Mouse (Mus musculus): ENCODE measurements around the gene Snrpa.

Snrpa gene

GRCm38 (mm10) chr7:27166614-27167474 lies 29.2 kb downstream of the Snrpa start, which contains the start of gene Egln2:
Gene Egln2, minus strand, starts transcription at chr7:27166802.
- DNase-seq (ENCODE audit: low spot score), result peak; percentile 96

DNA sequence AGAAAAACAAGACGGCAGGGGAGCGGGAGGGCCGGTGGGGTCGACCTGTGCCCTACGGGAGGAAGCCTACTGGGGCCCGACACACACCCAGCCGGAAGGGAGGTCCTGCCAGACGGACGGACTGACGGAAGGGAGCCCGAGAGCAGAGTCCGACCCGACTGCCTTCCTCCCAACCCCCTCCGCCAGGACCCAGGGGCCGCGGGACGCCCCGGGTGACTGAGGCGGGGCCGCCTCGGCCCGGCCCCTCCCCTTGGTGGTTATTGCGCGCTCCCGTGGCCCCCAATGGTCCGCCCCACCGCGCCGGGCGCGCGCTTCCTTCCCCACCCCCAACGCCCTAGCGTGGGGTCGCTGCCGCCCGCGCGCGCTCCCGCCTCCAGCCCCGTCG lies 29.9 kb downstream of the Snrpa start:
- DNase-seq (ENCODE audit: low spot score), result peak; percentile 76

GRCm38 (mm10) chr7:27165696-27166095 lies 30.4 kb downstream of the Snrpa start:
- DNase-seq (ENCODE audit: low spot score), result no peak

GRCm38 (mm10) chr7:27165007-27165655 lies 30.9 kb downstream of the Snrpa start:
- DNase-seq (ENCODE audit: low spot score), result no peak

- no peak for DNase-seq (ENCODE audit: low spot score)
Measured at GRCm38 (mm10) chr7:27164112-27164947, 31.7 kb downstream of the Snrpa start.

DNA sequence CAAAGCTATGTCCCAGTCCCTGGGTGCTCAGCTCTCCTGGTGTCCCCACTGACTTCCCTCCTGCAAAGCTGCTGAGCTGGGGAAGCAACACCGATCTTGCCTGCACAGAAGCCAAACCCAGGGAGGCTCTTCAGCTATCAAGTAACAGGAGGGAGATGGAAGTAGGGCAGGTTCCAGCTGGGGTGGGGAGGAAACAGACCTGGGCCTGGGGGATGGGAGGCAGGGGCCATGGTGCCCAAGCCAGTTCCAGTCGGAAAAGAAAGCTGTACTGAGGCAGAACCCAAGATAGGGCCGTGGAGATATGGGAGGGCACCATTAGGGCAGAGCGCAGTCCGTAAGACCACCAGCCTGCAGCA lies 32.6 kb downstream of the Snrpa start:
- no peak for DNase-seq (ENCODE audit: low spot score)

DNA sequence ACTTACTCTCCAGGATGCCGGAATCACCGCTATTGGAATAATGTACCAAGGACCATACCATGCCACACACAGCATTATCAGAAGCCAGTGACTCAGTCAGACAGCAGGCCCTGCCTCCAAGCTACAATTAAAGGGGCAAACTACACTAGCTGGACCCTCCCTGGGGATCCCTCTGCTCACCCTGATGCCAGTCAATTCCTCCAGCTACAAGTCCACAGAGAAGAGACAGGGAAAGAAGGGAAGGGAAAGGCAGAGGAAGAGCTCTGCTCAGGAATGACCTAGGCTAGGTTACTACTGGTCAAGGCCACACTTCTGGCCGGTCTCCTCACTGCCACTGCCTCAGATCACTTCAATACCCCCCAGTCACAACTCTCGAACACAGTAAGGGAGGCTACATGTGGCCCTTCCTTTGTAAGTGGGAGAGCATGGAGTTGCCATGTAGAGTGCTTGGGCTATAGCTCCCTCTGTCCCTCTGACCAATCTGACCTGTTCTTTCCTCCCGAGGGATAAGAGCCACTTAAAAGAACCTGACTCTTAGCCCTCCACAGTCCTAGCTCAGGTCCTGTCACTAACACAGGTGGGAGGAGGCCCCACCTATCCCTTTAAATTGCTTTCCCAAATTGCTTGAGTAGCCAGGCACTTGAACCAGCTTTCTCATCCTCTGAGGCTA lies 33.2 kb downstream of the Snrpa start:
- no peak for DNase-seq (ENCODE audit: low spot score)

DNA sequence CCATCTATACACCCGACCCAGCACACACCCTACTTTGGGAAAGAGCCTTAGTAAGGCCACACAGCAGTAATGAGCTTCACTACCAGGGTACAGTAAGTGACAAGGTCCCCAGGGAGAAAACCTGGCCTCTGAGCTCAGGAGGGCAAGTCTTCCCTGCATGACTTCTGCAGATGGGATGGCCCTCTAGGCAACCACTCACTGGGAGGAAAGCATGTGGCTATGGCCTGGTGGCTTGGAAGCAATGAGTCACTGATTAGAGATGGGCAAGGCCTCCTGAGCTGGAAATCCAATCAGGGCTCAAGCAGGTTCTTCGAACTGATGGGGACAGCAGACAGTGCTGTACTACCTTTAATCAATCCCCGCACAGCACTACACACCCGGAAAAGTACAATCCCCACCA lies 34.3 kb downstream of the Snrpa start:
- no peak for DNase-seq (ENCODE audit: low spot score)

DNA sequence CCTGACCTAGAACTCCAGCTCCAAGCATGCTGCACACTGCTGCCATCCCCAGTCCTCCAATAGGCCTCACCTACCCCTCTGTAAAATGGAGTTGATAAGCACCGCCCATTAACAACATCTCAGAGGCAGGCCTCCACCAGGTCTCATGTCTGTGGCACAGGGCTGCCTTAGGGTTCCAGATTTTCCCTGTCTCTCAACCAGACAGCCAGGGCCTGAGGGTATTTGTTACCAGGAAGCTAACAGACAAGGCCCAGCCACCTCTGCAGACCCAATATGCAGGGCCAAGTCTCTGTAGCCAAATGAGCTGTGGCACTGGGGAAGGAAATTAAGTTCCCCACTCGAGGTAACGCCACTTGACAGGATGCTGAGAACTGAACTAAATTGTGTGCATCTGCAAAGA lies 35.1 kb downstream of the Snrpa start:
- no peak for DNase-seq (ENCODE audit: low spot score)

DNA sequence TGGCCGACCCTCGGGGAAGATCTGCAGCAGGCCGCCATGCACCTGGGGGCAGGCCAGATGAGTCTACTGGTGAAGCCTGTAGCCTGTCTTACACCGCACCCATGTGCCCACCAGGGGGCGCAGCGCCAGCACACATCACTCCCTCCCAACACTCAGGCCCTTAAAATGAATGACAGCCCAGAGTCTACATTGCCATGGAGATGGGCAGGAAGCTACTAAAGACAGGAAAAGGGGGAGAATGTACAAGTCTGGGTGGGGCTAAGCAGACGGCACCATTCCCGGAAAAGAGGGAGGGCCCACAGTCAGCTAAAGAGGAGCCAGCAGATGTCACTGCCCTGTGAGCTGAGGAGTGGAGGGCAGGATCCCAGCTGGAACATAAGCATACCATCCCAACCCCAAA lies 36.2 kb downstream of the Snrpa start:
- DNase-seq (ENCODE audit: low spot score), result peak; percentile 88

DNA sequence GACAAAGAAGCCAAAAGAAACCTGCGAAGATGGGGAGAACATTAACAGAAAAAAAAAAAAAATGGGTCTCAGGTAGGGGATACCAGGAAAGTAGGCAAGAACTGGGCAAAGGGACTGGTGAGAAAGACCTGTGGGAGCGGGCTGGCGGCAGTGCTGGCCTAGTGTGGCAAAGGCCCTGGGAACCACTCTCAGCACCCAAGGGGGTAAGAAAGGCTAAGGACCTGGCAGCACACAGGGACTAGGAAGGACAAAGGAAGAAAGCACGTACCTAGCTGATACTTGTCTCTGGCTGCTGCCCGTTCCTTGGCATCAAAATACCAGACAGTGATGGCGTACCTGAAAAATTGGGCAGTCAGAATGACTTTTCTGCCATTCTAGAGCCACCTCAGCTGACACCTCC lies 36.8 kb downstream of the Snrpa start:
- no peak for DNase-seq (ENCODE audit: low spot score)

DNA sequence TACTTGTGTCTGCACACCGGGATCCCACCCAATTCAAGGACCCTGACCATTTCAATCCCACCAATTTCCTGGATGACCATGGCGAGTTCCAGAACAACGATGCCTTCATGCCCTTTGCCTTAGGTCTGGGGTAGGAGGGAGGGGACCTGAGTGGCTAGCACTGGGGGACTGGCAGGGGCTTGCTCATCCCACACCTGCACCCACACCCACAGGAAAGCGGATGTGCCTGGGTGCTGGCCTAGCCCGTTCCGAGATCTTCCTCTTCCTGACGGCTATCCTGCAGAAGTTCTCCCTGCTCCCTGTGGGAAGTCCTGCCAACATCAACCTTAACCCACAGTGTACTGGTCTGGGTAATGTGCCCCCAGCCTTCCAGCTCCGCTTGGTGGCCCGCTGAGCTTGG lies 37.9 kb downstream of the Snrpa start:
- no peak for DNase-seq (ENCODE audit: low spot score)

GRCm38 (mm10) chr7:27156005-27156404 lies 40.1 kb downstream of the Snrpa start:
- no peak for DNase-seq (ENCODE audit: low spot score)

GRCm38 (mm10) chr7:27153205-27153764 lies 42.8 kb downstream of the Snrpa start, which contains the start of gene Cyp2t4:
Gene Cyp2t4, plus strand, starts transcription at chr7:27153714.
- no peak for DNase-seq (ENCODE audit: low spot score)
